Mouse (Mus musculus) olfactory bulb, adult 2 months (tissue): ENCODE measurements around the gene Tesmin. TPM values are rescaled to one million over a fixed set of nuclear protein-coding genes. Genes with fewer than 3 reads are reported as not detected.

Source experiments
- H3K27ac ChIP-seq: fragments of 200-500 bp; 2 replicates; pipeline ENCODE4 v1.5.1; 2012; ENCODE audit warnings: low read depth, low read length; ENCODE audit not compliant: insufficient read depth
- H3K4me1 ChIP-seq: fragments of 200-500 bp; 2 replicates; pipeline ENCODE4 v1.6.1; 2012; ENCODE audit warnings: low read length; ENCODE audit not compliant: control insufficient read depth, insufficient read depth
- H3K4me3 ChIP-seq: fragments of 200-500 bp; 2 replicates; pipeline ENCODE4 v1.5.1; 2012; ENCODE audit warnings: mild to moderate bottlenecking, low read depth, low read length, moderate library complexity; ENCODE audit not compliant: insufficient read depth
- CTCF ChIP-seq: fragments of 200-500 bp; IDR thresholded peaks from 2 replicates; pipeline ENCODE4 v1.5.1; 2012; ENCODE audit warnings: low read depth, mild to moderate bottlenecking, low read length, moderate library complexity; ENCODE audit not compliant: insufficient read depth
- POLR2A ChIP-seq: fragments of 200-500 bp; IDR thresholded peaks from 2 replicates; pipeline ENCODE4 v1.6.1; 2012; ENCODE audit warnings: mild to moderate bottlenecking, low read depth, low read length, moderate library complexity; ENCODE audit not compliant: insufficient read depth
- WGBS: fragments of 180-500 bp; shearing (Covaris S2); methylation state at CpG from one replicate; pipeline ENCODE4 v1.1.7; 2018; 5-methylcytosine and 5-hydroxymethylcytosine counted together
- polyA plus RNA-seq: library from polyadenylated mRNA; stranded (reverse); fragments of >200 nt; gene quantifications from 2 replicates; pipeline ENCODE4 v1.2.4, GENCODE M21; 2012; ENCODE audit warnings: low replicate concordance; ENCODE audit not compliant: missing spikeins, insufficient read depth, insufficient read length

Gene Tesmin
- polyA plus RNA-seq, 1 experiment: not detected

DNA sequence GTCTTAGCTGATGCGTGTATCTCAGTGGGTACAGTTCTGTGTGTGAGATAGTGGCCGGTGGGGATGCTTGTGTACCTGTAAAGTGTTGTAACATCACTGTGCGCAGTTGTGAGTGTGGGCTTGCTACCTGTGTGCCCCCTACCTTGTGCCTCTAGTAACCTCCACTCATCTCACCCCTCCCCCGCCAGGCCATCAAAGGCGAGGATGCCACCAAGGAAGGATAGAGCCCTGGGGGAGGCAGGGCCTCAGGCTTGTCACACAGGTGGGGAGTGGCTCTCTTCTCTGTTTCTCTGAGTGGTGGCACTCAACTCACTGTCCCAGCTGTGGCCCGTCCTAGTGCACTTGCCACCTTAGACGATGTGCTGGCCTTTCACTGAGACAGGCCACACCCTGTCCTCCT is 42.4 kb downstream of the Tesmin start:
- WGBS: 84% methylated on average over 7 of the region's 7 CpGs

GRCm38 (mm10) chr19:3431969-3432368 is 43.3 kb downstream of the Tesmin start:
- H3K27ac ChIP-seq: no peak overlapping the region
- TF ChIP-seq CTCF (no peak), POLR2A (no peak)
- WGBS: 83% methylated on average over 2 of the region's 2 CpGs

More for the DNA sequence above, 42.4 kb downstream of the Tesmin start:
- H3K27ac ChIP-seq: no peak overlapping the region
- no peaks in the 10 kb centered on the region for H3K4me1 ChIP-seq
- TF ChIP-seq CTCF: no peak
- TF ChIP-seq POLR2A: no peak
- H3K4me3 ChIP-seq: no peak overlapping the region

DNA sequence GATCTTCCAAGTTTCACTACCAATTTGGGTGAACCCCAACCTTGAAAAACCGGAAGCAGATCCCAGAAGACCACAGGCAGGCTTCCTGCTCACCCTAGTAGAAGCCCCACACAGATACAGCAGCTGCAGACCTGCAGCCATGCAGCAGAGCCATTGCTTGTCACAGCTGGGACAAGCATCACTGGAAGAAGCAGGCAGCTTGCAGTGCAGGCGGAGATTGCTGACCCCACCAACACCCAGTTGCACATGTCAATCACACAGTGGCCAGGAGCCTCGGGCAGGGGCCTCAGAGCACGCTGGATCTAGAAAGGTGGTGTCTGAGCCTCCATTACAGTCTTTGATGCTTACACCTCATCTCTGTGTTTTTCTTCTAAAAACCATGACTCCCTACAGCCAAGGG is 45.5 kb downstream of the Tesmin start:
- no peak overlapping the region for H3K27ac ChIP-seq
- no peaks in the 10 kb centered on the region for H3K4me1 ChIP-seq
- no peak overlapping the region for H3K4me3 ChIP-seq
- TF ChIP-seq CTCF (no peak), POLR2A (no peak)
- WGBS: 59% methylated on average over 4 of the region's 4 CpGs

More at GRCm38 (mm10) chr19:3431969-3432368, 43.3 kb downstream of the Tesmin start:
- Histone ChIP-seq H3K4me1 (no peaks in the 10 kb centered on the region), H3K4me3 (no peak overlapping the region)

DNA sequence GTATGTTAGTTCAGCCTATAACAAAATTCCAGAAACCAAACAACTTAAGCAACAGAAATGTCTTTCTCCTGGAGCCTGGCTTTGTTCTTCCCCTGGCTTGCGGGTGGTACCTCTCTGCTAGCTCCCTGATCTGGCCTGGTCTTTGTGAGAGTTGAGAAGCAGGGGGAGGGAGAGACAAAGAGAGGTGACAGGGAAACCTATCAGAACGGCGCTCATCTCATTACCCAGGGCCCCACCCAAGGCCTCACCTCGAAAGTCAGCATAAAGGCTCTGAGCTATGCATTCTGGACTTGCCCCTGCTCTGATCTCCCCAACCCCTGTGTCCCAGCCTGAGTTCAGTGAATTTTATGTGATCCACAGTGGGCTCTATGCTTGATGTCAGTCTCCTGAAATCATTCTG is 46.0 kb downstream of the Tesmin start:
- Histone ChIP-seq H3K4me3 (no peak overlapping the region), H3K27ac (no peak overlapping the region), H3K4me1 (no peaks in the 10 kb centered on the region)
- WGBS: 72% methylated on average over 4 of the region's 4 CpGs
- TF ChIP-seq CTCF (no peak), POLR2A (no peak)

- 85% methylated on average over 3 of the region's 3 CpGs for WGBS
- Histone ChIP-seq H3K4me1 (peaks cover 3% of the 10 kb centered on the region; the same call in 1 of the 2 replicates), H3K27ac (no peak overlapping the region), H3K4me3 (no peak overlapping the region)
- TF ChIP-seq POLR2A (no peak), CTCF (no peak)
Observed at GRCm38 (mm10) chr19:3435824-3436223, 47.2 kb downstream of the Tesmin start.

- 54% methylated on average over 9 of the region's 9 CpGs for WGBS
- Histone ChIP-seq H3K4me3 (no peak overlapping the region), H3K27ac (no peak overlapping the region), H3K4me1 (peaks cover 6% of the 10 kb centered on the region)
- TF ChIP-seq POLR2A (no peak), CTCF (no peak)
Observed at GRCm38 (mm10) chr19:3436840-3437239, 48.2 kb downstream of the Tesmin start.

DNA sequence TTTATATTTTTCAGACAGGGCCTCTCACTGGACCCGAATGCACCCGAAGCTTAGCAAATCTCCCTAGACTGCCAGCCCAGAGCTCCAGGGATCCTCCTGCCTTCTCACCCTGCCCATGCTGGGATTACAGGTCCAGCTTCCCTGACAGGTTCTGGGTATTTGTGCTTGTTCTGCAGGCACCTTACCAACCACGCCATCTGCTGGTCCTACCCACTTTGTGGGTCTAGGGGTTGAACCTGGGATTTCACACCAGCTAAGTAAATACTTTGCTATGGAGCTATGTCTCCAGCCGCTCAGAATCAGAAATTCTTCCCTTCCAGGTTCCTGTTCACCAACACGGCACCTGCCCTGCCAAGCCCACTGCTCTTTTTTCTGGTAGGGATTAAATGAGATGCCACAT is 49.3 kb downstream of the Tesmin start:
- Histone ChIP-seq H3K27ac (no peak overlapping the region), H3K4me3 (no peak overlapping the region), H3K4me1 (peaks cover 6% of the 10 kb centered on the region)
- TF ChIP-seq CTCF: no peak
- TF ChIP-seq POLR2A: no peak
- 82% methylated on average over 5 of the region's 5 CpGs for WGBS

- peaks cover 6% of the 10 kb centered on the region for H3K4me1 ChIP-seq
- WGBS: 25% methylated on average over 5 of the region's 5 CpGs
- TF ChIP-seq POLR2A (no peak), CTCF (no peak)
- no peak overlapping the region for H3K27ac ChIP-seq
- no peak overlapping the region for H3K4me3 ChIP-seq
Observed at GRCm38 (mm10) chr19:3440667-3441066, 52.0 kb downstream of the Tesmin start.

- Histone ChIP-seq H3K4me1 (peaks cover 6% of the 10 kb centered on the region), H3K27ac (no peak overlapping the region), H3K4me3 (no peak overlapping the region)
- TF ChIP-seq CTCF (no peak), POLR2A (no peak)
- 21% methylated on average over 10 of the region's 10 CpGs for WGBS
Observed at GRCm38 (mm10) chr19:3441092-3441491, 52.4 kb downstream of the Tesmin start.

GRCm38 (mm10) chr19:3447348-3447747 is 58.7 kb downstream of the Tesmin start:
- Histone ChIP-seq H3K4me3 (no peak overlapping the region), H3K27ac (no peak overlapping the region), H3K4me1 (no peaks in the 10 kb centered on the region)
- no peak for TF ChIP-seq CTCF
- TF ChIP-seq POLR2A: no peak
- WGBS: 63% methylated on average over 3 of the region's 3 CpGs
